Mouse (Mus musculus) thymus, adult 2 months (tissue): Measurements from ENCODE around the gene Mrps27.

Experiments used
- CTCF ChIP-seq: fragments of 200-500 bp; IDR thresholded peaks from 2 replicates; pipeline ENCODE4 v1.5.1; 2012; ENCODE audit warnings: mild to moderate bottlenecking, control low read depth, low read length, moderate library complexity, borderline replicate concordance; ENCODE audit not compliant: control insufficient read depth, poor library complexity, insufficient read depth; ENCODE audit errors: extremely low read depth
- POLR2A ChIP-seq: fragments of 200-500 bp; IDR thresholded peaks from 2 replicates; pipeline ENCODE4 v1.6.1; 2012; ENCODE audit warnings: mild to moderate bottlenecking, low read length, control low read depth, moderate library complexity; ENCODE audit not compliant: control insufficient read depth, poor library complexity, insufficient read depth; ENCODE audit errors: extremely low read depth

- TF ChIP-seq POLR2A: no peak
- no peak for TF ChIP-seq CTCF
Measured at GRCm38 (mm10) chr13:99412477-99413080, 68.0 kb downstream of the Mrps27 start.
